Mouse (Mus musculus) E14TG2a.4 (cell line): Measurements from ENCODE around the gene Tmem19.
A peak's percentile ranks its signal among the peaks of the same experiment; 100 is the strongest.
"Not testable (repeated sequence)": the region's sequence is repeated elsewhere in the genome, so short reads cannot be mapped to it uniquely, and the experiment has no call there.

ENCODE experiments used
- H3K27me3 ChIP-seq: 2 replicates; pipeline ENCODE4 v1.6.1; 2014; ENCODE audit warnings: low read length, control low read depth; ENCODE audit not compliant: insufficient read depth
- H3K36me3 ChIP-seq: 2 replicates; pipeline ENCODE4 v1.6.1; 2014; ENCODE audit warnings: low read length, control low read depth; ENCODE audit not compliant: insufficient read depth
- H3K4me1 ChIP-seq: replicated peaks from 2 replicates; pipeline ENCODE4 v1.6.1; 2014; ENCODE audit warnings: low read depth, low read length, control low read depth
- H3K4me3 ChIP-seq: replicated peaks from 2 replicates; pipeline ENCODE4 v1.5.1; 2014; ENCODE audit warnings: mild to moderate bottlenecking, low read length
- H3K9me3 ChIP-seq: 2 replicates; pipeline ENCODE4 v1.6.1; 2014; ENCODE audit warnings: low read length, control low read depth
- CTCF ChIP-seq: conservative IDR thresholded peaks from 2 replicates; pipeline ENCODE4 v1.5.1; 2014; ENCODE audit warnings: low read length
- NANOG ChIP-seq: IDR thresholded peaks from 2 replicates; pipeline ENCODE4 v1.6.1; 2014; ENCODE audit warnings: borderline replicate concordance, low read length, mixed read lengths
- POU5F1 ChIP-seq: IDR thresholded peaks from 2 replicates; pipeline ENCODE4 v1.6.1; 2014; ENCODE audit warnings: low read length, borderline replicate concordance

Tmem19 gene

GRCm38 (mm10) chr10:115336901-115337300 lies 25.4 kb downstream of the Tmem19 start:
- TF ChIP-seq POU5F1 = no peak
- no peak for TF ChIP-seq CTCF
- TF ChIP-seq NANOG = no peak
- Histone ChIP-seq H3K9me3 (no peaks in the 10 kb centered on the region), H3K36me3 (peaks cover 33% of the 10 kb centered on the region), H3K4me3 (no peak overlapping the region), H3K4me1 (no peaks in the 10 kb centered on the region), H3K27me3 (no peaks in the 10 kb centered on the region)

GRCm38 (mm10) chr10:115333528-115333927 lies 28.8 kb downstream of the Tmem19 start:
- TF ChIP-seq POU5F1 (no peak), CTCF (no peak)
- no peaks in the 10 kb centered on the region for H3K4me1 ChIP-seq
- 0 out of 2 replicates have a peak overlapping the region, but pooled peaks have one; percentile 17 for H3K4me3 ChIP-seq
- H3K27me3 ChIP-seq = no peaks in the 10 kb centered on the region
- no peaks in the 10 kb centered on the region for H3K9me3 ChIP-seq
- peaks cover 5% of the 10 kb centered on the region; the same call in 1 of the 2 replicates for H3K36me3 ChIP-seq

- H3K36me3 ChIP-seq = peaks cover under 1% of the 10 kb centered on the region; the same call in 1 of the 2 replicates
- no peaks in the 10 kb centered on the region for H3K27me3 ChIP-seq
- no peaks in the 10 kb centered on the region; the same call in 1 of the 2 replicates for H3K4me1 ChIP-seq
- 0 out of 2 replicates have a peak overlapping the region, but pooled peaks have one; percentile 17 for H3K4me3 ChIP-seq
- no peak for TF ChIP-seq POU5F1
- no peak for TF ChIP-seq NANOG
- no peak for TF ChIP-seq CTCF
- no peaks in the 10 kb centered on the region for H3K9me3 ChIP-seq
Observed at GRCm38 (mm10) chr10:115332997-115333396, 29.3 kb downstream of the Tmem19 start.

GRCm38 (mm10) chr10:115332420-115332952 lies 29.8 kb downstream of the Tmem19 start:
- no peaks in the 10 kb centered on the region for H3K9me3 ChIP-seq
- H3K4me3 ChIP-seq = no peak overlapping the region
- no peak for TF ChIP-seq CTCF
- TF ChIP-seq POU5F1 = no peak
- no peaks in the 10 kb centered on the region for H3K27me3 ChIP-seq
- H3K36me3 ChIP-seq = no peaks in the 10 kb centered on the region
- H3K4me1 ChIP-seq = peaks cover 2% of the 10 kb centered on the region

- Histone ChIP-seq H3K9me3 (no peaks in the 10 kb centered on the region), H3K4me3 (no peak overlapping the region), H3K36me3 (no peaks in the 10 kb centered on the region), H3K27me3 (peaks cover 8% of the 10 kb centered on the region; the same call in 1 of the 2 replicates), H3K4me1 (peaks cover 7% of the 10 kb centered on the region)
- no peak for TF ChIP-seq CTCF
- no peak for TF ChIP-seq POU5F1
- TF ChIP-seq NANOG = no peak
Observed at GRCm38 (mm10) chr10:115329010-115329530, 33.2 kb downstream of the Tmem19 start.

GRCm38 (mm10) chr10:115328514-115328913 lies 33.8 kb downstream of the Tmem19 start:
- no peak overlapping the region for H3K4me3 ChIP-seq
- peaks cover 7% of the 10 kb centered on the region for H3K4me1 ChIP-seq
- no peaks in the 10 kb centered on the region for H3K36me3 ChIP-seq
- H3K9me3 ChIP-seq = no peaks in the 10 kb centered on the region
- peaks cover 8% of the 10 kb centered on the region; the same call in 1 of the 2 replicates for H3K27me3 ChIP-seq
- TF ChIP-seq CTCF = no peak
- no peak for TF ChIP-seq POU5F1
- TF ChIP-seq NANOG = no peak

- H3K27me3 ChIP-seq = peaks cover 11% of the 10 kb centered on the region
- H3K4me1 ChIP-seq = peaks cover 9% of the 10 kb centered on the region
- H3K36me3 ChIP-seq = no peaks in the 10 kb centered on the region
- no peak for TF ChIP-seq POU5F1
- no peak for TF ChIP-seq NANOG
- peak; percentile 83 for TF ChIP-seq CTCF
- no peaks in the 10 kb centered on the region for H3K9me3 ChIP-seq
- H3K4me3 ChIP-seq = no peak overlapping the region
Observed at GRCm38 (mm10) chr10:115323295-115323694, 39.0 kb downstream of the Tmem19 start.

- no peak overlapping the region for H3K4me3 ChIP-seq
- no peak for TF ChIP-seq POU5F1
- no peak for TF ChIP-seq NANOG
- H3K9me3 ChIP-seq = no peaks in the 10 kb centered on the region
- no peaks in the 10 kb centered on the region for H3K36me3 ChIP-seq
- H3K27me3 ChIP-seq = peaks cover 11% of the 10 kb centered on the region
- peaks cover 14% of the 10 kb centered on the region for H3K4me1 ChIP-seq
Observed at GRCm38 (mm10) chr10:115321317-115322035, 40.8 kb downstream of the Tmem19 start.

- not testable (repeated sequence) for H3K27me3 ChIP-seq, H3K36me3 ChIP-seq, H3K9me3 ChIP-seq, H3K4me3 ChIP-seq
- peaks cover 32% of the 10 kb centered on the region for H3K4me1 ChIP-seq
Observed at GRCm38 (mm10) chr10:115318388-115318787, 43.9 kb downstream of the Tmem19 start.
